Mouse (Mus musculus) gastrocnemius, adult 8-10 months (tissue): ENCODE results near the gene Etv6. TPM values are rescaled to one million over a fixed set of nuclear protein-coding genes. Genes with fewer than 3 reads are reported as not detected.

Experiments
- DNase-seq, 2 experiments: peaks; one replicate each; pipeline ENCODE4 v3.0.0; 2022; ENCODE audit warnings: low spot score in 2 of 2
- total RNA-seq, 4 experiments: library from RNA; stranded (reverse); gene quantifications; 2 replicates each; pipeline ENCODE4 v1.2.4; 2022

Etv6 gene
- total RNA-seq, 4 experiments from 2014 or later = 5.1 to 10.3 (median 6.3) TPM

- DNase-seq = no peak
Measured at GRCm38 (mm10) chr6:134206251-134206650, 170.8 kb downstream of the Etv6 start.

GRCm38 (mm10) chr6:134207391-134208179 is 172.1 kb downstream of the Etv6 start:
- DNase-seq = peak in 1 of 2 experiments; percentile 39

- no peak for DNase-seq
Measured at GRCm38 (mm10) chr6:134208180-134208952, 172.9 kb downstream of the Etv6 start.

- no peak for DNase-seq
Measured at GRCm38 (mm10) chr6:134210675-134211457, 175.4 kb downstream of the Etv6 start.

- peak in 1 of 2 experiments; percentile 13 for DNase-seq
Measured at GRCm38 (mm10) chr6:134211458-134211776, 175.9 kb downstream of the Etv6 start.

- no peak for DNase-seq
Measured at GRCm38 (mm10) chr6:134217747-134218146, 182.2 kb downstream of the Etv6 start.

GRCm38 (mm10) chr6:134218441-134218840 is 182.9 kb downstream of the Etv6 start:
- DNase-seq = no peak

GRCm38 (mm10) chr6:134219358-134219757 is 183.9 kb downstream of the Etv6 start:
- DNase-seq = no peak

GRCm38 (mm10) chr6:134220209-134220777 is 184.8 kb downstream of the Etv6 start:
- no peak for DNase-seq

- no peak for DNase-seq
Measured at GRCm38 (mm10) chr6:134222248-134222929, 186.9 kb downstream of the Etv6 start.

GRCm38 (mm10) chr6:134225564-134225963 is 190.1 kb downstream of the Etv6 start:
- no peak for DNase-seq

- DNase-seq = no peak
Measured at GRCm38 (mm10) chr6:134226349-134227169, 191.1 kb downstream of the Etv6 start.

- DNase-seq = no peak
Measured at GRCm38 (mm10) chr6:134236311-134236710, 200.8 kb downstream of the Etv6 start.

- DNase-seq = no peak
Measured at GRCm38 (mm10) chr6:134238455-134238854, 203.0 kb downstream of the Etv6 start.

- no peak for DNase-seq
Measured at GRCm38 (mm10) chr6:134240988-134241387, 205.5 kb downstream of the Etv6 start.

GRCm38 (mm10) chr6:134243119-134243518 is 207.6 kb downstream of the Etv6 start:
- no peak for DNase-seq

GRCm38 (mm10) chr6:134243546-134243945 is 208.0 kb downstream of the Etv6 start:
- no peak for DNase-seq

- no peak for DNase-seq
Measured at GRCm38 (mm10) chr6:134244071-134244470, 208.6 kb downstream of the Etv6 start.

GRCm38 (mm10) chr6:134246109-134246508 is 210.6 kb downstream of the Etv6 start:
- no peak for DNase-seq

- no peak for DNase-seq
Measured at GRCm38 (mm10) chr6:134247324-134247723, 211.8 kb downstream of the Etv6 start.
